Mouse (Mus musculus) neural tube, embryonic 15.5 days (tissue): Measurements from ENCODE around the gene Gm49337. TPM values are rescaled to one million over a fixed set of nuclear protein-coding genes. Genes with fewer than 3 reads are reported as not detected.
"Not testable (repeated sequence)": the region's sequence is repeated elsewhere in the genome, so short reads cannot be mapped to it uniquely, and the experiment has no call there.

Source experiments
- ATAC-seq: fragments of 200-750 bp; cut with Nextera tagmentation; 2 replicates; pipeline ENCODE4 v1.8.0; 2017; ENCODE audit warnings: mild to moderate bottlenecking, moderate TSS enrichment, moderate library complexity; ENCODE audit not compliant: low FRiP score
- H3K27ac ChIP-seq: fragments of 300-500 bp; sonication (generic); replicated peaks from 2 replicates; pipeline ENCODE4 v1.5.1; 2015; ENCODE audit warnings: mild to moderate bottlenecking, inconsistent platforms
- H3K27me3 ChIP-seq: fragments of 300-500 bp; sonication (generic); replicated peaks from 2 replicates; pipeline ENCODE4 v1.6.1; 2015; ENCODE audit warnings: inconsistent platforms
- H3K36me3 ChIP-seq: fragments of 300-500 bp; sonication (generic); 2 replicates; pipeline ENCODE4 v1.6.1; 2015; ENCODE audit warnings: inconsistent platforms
- H3K4me1 ChIP-seq: fragments of 300-500 bp; sonication (generic); 2 replicates; pipeline ENCODE4 v1.6.1; 2015; ENCODE audit warnings: inconsistent platforms
- H3K4me2 ChIP-seq: fragments of 300-500 bp; sonication (generic); 2 replicates; pipeline ENCODE4 v1.6.1; 2015; ENCODE audit warnings: inconsistent platforms, mild to moderate bottlenecking, moderate library complexity
- H3K4me3 ChIP-seq: fragments of 300-500 bp; sonication (generic); replicated peaks from 2 replicates; pipeline ENCODE4 v1.5.1; 2015; ENCODE audit warnings: mild to moderate bottlenecking, inconsistent platforms
- H3K9ac ChIP-seq: fragments of 300-500 bp; sonication (generic); replicated peaks from 2 replicates; pipeline ENCODE4 v1.6.1; 2015; ENCODE audit warnings: mild to moderate bottlenecking, inconsistent platforms
- H3K9me3 ChIP-seq: fragments of 300-500 bp; sonication (generic); replicated peaks from 2 replicates; pipeline ENCODE4 v1.6.1; 2016; ENCODE audit warnings: inconsistent platforms
- WGBS: fragments of 180-500 bp; shearing (Covaris S2); methylation state at CpG from one replicate; pipeline ENCODE4 v1.1.7; 2015; ENCODE audit warnings: mixed read lengths; 5-methylcytosine and 5-hydroxymethylcytosine counted together
- polyA plus RNA-seq: library from polyadenylated mRNA; unstranded; fragments of >200 nt; fragmentation: Nextera tagmentation; extraction: Ambion mirVana; gene quantifications from 2 replicates; pipeline ENCODE4 v1.2.1, GENCODE M21; 2015

Gm49337 gene
- polyA plus RNA-seq, 1 experiment from 2014 or later = not detected

GRCm38 (mm10) chr4:116182745-116183144 lies 9.6 kb downstream of the Gm49337 start:
- H3K4me3 ChIP-seq = no peak overlapping the region
- H3K27ac ChIP-seq = no peak overlapping the region
- H3K36me3 ChIP-seq = no peaks in the 10 kb centered on the region
- no peaks in the 10 kb centered on the region for H3K27me3 ChIP-seq
- no peak overlapping the region for H3K9ac ChIP-seq
- H3K4me2 ChIP-seq = peak overlapping the region; percentile 40
- 0 out of 2 replicates have a peak, but pooled peaks cover 2% of the 10 kb centered on the region for H3K4me1 ChIP-seq
- no peak for ATAC-seq
- no peaks in the 10 kb centered on the region for H3K9me3 ChIP-seq
- 9% methylated on average over 12 of the region's 12 CpGs for WGBS

GRCm38 (mm10) chr4:116185083-116185482 lies 11.9 kb downstream of the Gm49337 start:
- Histone ChIP-seq H3K36me3 (no peaks in the 10 kb centered on the region), H3K4me1 (0 out of 2 replicates have a peak, but pooled peaks cover 2% of the 10 kb centered on the region), H3K4me3 (no peak overlapping the region), H3K27ac (no peak overlapping the region), H3K4me2 (no peak overlapping the region), H3K9ac (no peak overlapping the region), H3K27me3 (no peaks in the 10 kb centered on the region), H3K9me3 (no peaks in the 10 kb centered on the region)
- ATAC-seq = no peak
- WGBS = 93% methylated on average over 4 of the region's 4 CpGs

- no peaks in the 10 kb centered on the region for H3K27me3 ChIP-seq
- no peaks in the 10 kb centered on the region for H3K36me3 ChIP-seq
- H3K4me1 ChIP-seq = no peaks in the 10 kb centered on the region
- H3K4me3 ChIP-seq = no peak overlapping the region
- no peak overlapping the region for H3K9ac ChIP-seq
- no peak overlapping the region for H3K27ac ChIP-seq
- 40% methylated on average over 4 of the region's 4 CpGs for WGBS
- H3K4me2 ChIP-seq = no peak overlapping the region
- H3K9me3 ChIP-seq = no peaks in the 10 kb centered on the region
- no peak for ATAC-seq
Observed at GRCm38 (mm10) chr4:116192286-116192835, 19.2 kb downstream of the Gm49337 start.

- no peak for ATAC-seq
- Histone ChIP-seq H3K27me3 (no peaks in the 10 kb centered on the region), H3K9me3 (no peaks in the 10 kb centered on the region), H3K27ac (no peak overlapping the region), H3K4me3 (no peak overlapping the region), H3K36me3 (no peaks in the 10 kb centered on the region), H3K4me1 (no peaks in the 10 kb centered on the region), H3K4me2 (no peak overlapping the region), H3K9ac (no peak overlapping the region)
- WGBS = 77% methylated on average over 9 of the region's 9 CpGs
Observed at GRCm38 (mm10) chr4:116193583-116194383, 20.6 kb downstream of the Gm49337 start.

DNA sequence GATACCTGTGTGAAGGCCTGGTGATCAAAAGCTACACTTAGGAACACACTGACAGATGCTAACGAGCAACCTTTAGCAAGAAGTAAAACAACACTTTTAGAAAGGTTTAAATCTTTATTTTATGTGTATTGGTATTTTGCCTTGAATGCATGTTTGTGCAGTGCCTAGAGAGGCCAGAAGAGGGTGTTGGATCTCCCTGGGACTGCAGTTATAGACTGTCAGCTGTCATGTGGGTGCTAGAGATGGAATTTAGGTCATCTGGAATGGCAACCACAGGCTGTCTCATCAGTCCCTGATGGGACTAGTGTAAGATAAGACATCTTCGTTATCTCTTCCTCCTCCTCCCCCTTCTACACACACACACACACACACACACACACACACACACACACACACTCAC lies 25.2 kb downstream of the Gm49337 start:
- Histone ChIP-seq H3K27me3 (no peaks in the 10 kb centered on the region), H3K4me1 (no peaks in the 10 kb centered on the region), H3K36me3 (no peaks in the 10 kb centered on the region), H3K9me3 (no peaks in the 10 kb centered on the region), H3K4me3 (no peak overlapping the region), H3K4me2 (no peak overlapping the region), H3K27ac (no peak overlapping the region), H3K9ac (no peak overlapping the region)
- 83% methylated on average over 2 of the region's 2 CpGs for WGBS
- ATAC-seq = no peak

DNA sequence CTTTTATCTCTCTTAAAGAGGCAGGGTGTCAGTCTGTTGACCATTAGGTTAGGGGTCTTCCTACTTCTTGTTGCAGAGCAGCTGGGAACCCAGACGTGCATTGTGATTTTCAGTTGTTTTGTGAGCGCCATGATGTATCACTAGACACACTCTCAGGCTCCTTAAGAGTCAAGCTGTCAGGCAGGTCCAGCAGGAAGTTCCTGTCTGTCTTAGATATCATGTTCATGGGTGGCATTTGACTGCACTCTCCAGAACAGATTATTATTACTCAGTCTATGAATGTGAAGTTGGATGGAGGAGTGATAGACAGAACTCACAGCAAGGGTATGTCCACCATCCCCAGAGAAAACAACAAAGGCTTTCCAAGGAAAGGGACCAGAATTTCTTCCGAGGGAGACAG lies 31.2 kb downstream of the Gm49337 start:
- H3K4me2 ChIP-seq = no peak overlapping the region
- ATAC-seq = no peak
- H3K27me3 ChIP-seq = no peaks in the 10 kb centered on the region
- no peaks in the 10 kb centered on the region for H3K4me1 ChIP-seq
- WGBS = 72% methylated on average over 3 of the region's 3 CpGs
- H3K27ac ChIP-seq = no peak overlapping the region
- no peak overlapping the region for H3K4me3 ChIP-seq
- H3K9ac ChIP-seq = no peak overlapping the region
- H3K9me3 ChIP-seq = no peaks in the 10 kb centered on the region
- H3K36me3 ChIP-seq = no peaks in the 10 kb centered on the region

DNA sequence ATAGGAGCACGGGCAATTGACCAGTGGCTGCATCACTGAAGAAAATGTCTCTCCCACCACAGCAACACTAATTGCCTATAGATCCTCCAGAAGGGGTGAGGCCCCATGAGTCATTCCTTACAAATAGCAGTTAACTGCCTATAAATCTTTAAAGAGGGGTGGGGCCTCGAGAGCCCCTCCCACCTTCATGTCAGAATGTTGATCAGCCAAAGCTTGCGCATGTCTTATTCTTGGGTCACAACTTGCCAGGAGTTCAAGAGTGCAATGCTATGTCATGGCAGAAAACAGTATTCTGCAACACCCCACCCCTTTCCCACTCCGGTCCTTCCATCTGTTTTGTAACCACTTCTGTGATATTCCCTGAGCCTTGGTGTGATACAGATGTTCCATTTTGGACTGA lies 33.3 kb downstream of the Gm49337 start:
- Histone ChIP-seq H3K4me3 (no peak overlapping the region), H3K4me2 (no peak overlapping the region), H3K4me1 (no peaks in the 10 kb centered on the region), H3K9me3 (no peaks in the 10 kb centered on the region), H3K9ac (no peak overlapping the region), H3K36me3 (no peaks in the 10 kb centered on the region), H3K27ac (no peak overlapping the region), H3K27me3 (no peaks in the 10 kb centered on the region)
- 56% methylated on average over 4 of the region's 4 CpGs for WGBS
- no peak for ATAC-seq

DNA sequence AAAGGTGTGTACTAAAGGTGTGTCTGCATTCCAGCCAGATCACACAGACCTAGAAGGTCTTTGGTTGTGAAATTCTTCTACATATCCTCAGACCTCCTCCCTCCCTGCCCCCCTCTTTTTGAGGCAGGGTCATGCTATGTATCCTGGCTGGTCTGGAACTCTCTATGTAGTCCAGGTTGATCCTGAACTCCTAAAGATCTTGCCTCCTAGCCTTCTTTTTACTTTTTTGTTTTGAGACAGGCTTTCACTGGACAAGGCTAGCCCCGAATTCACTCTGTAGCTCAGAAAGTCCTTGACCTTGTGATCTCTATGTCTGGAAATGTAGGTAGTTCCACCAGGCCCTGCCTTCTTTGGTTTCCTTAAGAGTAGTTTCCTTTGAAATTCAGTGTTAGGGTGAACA lies 35.7 kb downstream of the Gm49337 start:
- no peak for ATAC-seq
- H3K27ac ChIP-seq = no peak overlapping the region
- H3K4me3 ChIP-seq = no peak overlapping the region
- WGBS = 82% methylated on average over 1 of the region's 1 CpGs
- H3K9ac ChIP-seq = no peak overlapping the region
- no peaks in the 10 kb centered on the region for H3K4me1 ChIP-seq
- no peaks in the 10 kb centered on the region for H3K36me3 ChIP-seq
- no peaks in the 10 kb centered on the region for H3K27me3 ChIP-seq
- H3K4me2 ChIP-seq = no peak overlapping the region
- H3K9me3 ChIP-seq = no peaks in the 10 kb centered on the region

DNA sequence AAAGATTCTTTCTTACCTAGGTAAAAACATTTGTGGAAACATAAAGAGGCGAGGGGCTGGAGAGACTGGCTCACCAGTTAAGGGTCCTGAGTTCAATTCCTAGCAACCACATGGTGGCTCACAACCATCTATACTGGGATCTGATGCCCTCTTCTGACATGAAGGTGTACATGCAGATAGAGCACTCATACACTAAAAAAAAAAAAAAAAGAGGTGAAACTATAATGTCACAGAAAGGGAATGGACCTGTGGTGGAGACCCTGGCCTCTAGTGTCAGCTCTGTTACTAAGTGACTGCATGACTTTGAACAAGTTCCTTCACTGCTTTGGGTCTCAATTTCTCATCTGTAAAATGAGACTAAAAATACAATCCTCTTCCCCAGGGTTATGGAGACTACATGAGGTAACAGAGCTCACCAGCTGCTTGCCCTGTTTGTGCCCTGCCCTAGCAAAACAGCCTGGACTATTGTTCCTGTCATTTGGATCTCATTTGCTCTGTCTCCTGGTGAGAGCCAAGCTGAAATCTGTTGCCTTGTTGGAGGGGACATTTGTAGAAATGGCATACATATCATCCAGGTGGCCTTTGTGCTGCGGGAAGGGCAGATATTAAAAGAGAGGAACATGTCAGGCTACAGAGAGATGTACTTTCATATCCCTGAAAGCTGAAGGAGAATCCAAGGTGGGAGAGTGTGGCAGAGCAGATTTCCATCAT lies 42.9 kb downstream of the Gm49337 start:
- no peak overlapping the region for H3K4me3 ChIP-seq
- no peak for ATAC-seq
- no peaks in the 10 kb centered on the region for H3K36me3 ChIP-seq
- peaks cover 6% of the 10 kb centered on the region for H3K4me1 ChIP-seq
- H3K9ac ChIP-seq = no peak overlapping the region
- WGBS = 93% methylated on average over 2 of the region's 2 CpGs
- no peaks in the 10 kb centered on the region for H3K9me3 ChIP-seq
- no peak overlapping the region for H3K4me2 ChIP-seq
- H3K27me3 ChIP-seq = no peaks in the 10 kb centered on the region
- no peak overlapping the region for H3K27ac ChIP-seq

- no peak overlapping the region for H3K27ac ChIP-seq
- peaks cover 6% of the 10 kb centered on the region for H3K4me1 ChIP-seq
- no peaks in the 10 kb centered on the region for H3K36me3 ChIP-seq
- WGBS = 51% methylated on average over 2 of the region's 2 CpGs
- H3K9ac ChIP-seq = no peak overlapping the region
- H3K27me3 ChIP-seq = no peaks in the 10 kb centered on the region
- no peak overlapping the region for H3K4me3 ChIP-seq
- H3K4me2 ChIP-seq = no peak overlapping the region
- H3K9me3 ChIP-seq = no peaks in the 10 kb centered on the region
- ATAC-seq = no peak
Observed at GRCm38 (mm10) chr4:116217046-116217445, 43.9 kb downstream of the Gm49337 start.

DNA sequence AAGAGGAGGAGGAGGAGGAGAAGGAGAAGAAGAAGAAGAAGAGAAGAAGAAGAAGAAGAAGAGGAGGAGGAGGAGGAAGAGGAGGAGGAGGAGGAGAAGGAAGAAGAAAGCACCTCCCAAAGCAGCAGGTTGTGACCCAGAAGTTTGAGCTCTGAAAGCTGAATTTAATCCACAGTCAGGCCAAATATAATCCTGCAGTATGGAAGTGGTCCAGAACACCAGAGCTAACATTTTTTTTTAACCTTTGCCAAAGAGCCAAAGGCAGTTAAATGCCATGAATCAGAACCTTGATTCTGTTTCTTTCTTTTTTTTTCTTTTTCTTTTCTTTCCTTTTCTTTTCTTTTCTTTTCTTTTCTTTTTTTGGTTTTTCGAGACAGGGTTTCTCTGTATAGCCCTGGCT lies 44.5 kb downstream of the Gm49337 start:
- WGBS = 81% methylated on average over 1 of the region's 1 CpGs
- not testable (repeated sequence) for H3K9me3 ChIP-seq, H3K4me1 ChIP-seq, H3K4me2 ChIP-seq, H3K4me3 ChIP-seq, ATAC-seq, H3K27ac ChIP-seq, H3K27me3 ChIP-seq, H3K36me3 ChIP-seq, H3K9ac ChIP-seq

- no peak for ATAC-seq
- no peaks in the 10 kb centered on the region for H3K27me3 ChIP-seq
- 86% methylated on average over 1 of the region's 1 CpGs for WGBS
- H3K9me3 ChIP-seq = no peaks in the 10 kb centered on the region
- no peak overlapping the region for H3K9ac ChIP-seq
- H3K4me1 ChIP-seq = peaks cover 6% of the 10 kb centered on the region
- no peak overlapping the region for H3K4me2 ChIP-seq
- H3K4me3 ChIP-seq = no peak overlapping the region
- no peak overlapping the region for H3K27ac ChIP-seq
- no peaks in the 10 kb centered on the region for H3K36me3 ChIP-seq
Observed at GRCm38 (mm10) chr4:116219056-116219455, 45.9 kb downstream of the Gm49337 start.
